Mouse (Mus musculus) heart, embryonic 16.5 days (tissue): ENCODE measurements around the gene Emp2. TPM values are rescaled to one million over a fixed set of nuclear protein-coding genes. Genes with fewer than 3 reads are reported as not detected.

Experiments
- ATAC-seq: fragments of 200-750 bp; cut with Nextera tagmentation; replicated peaks from 2 replicates; pipeline ENCODE4 v1.8.0; 2017; ENCODE audit warnings: moderate number of reproducible peaks; ENCODE audit not compliant: insufficient read depth, low FRiP score; ENCODE audit errors: extremely low read depth
- H3K27ac ChIP-seq: fragments of 300-500 bp; sonication (generic); 2 replicates; pipeline ENCODE4 v1.5.1; 2014; ENCODE audit warnings: mild to moderate bottlenecking, low read length, control low read depth, moderate library complexity
- H3K27me3 ChIP-seq: fragments of 300-500 bp; sonication (generic); 2 replicates; pipeline ENCODE4 v1.6.1; 2014; ENCODE audit warnings: low read length, mixed read lengths; ENCODE audit not compliant: control insufficient read depth, insufficient read depth
- H3K36me3 ChIP-seq: fragments of 300-500 bp; sonication (generic); 2 replicates; pipeline ENCODE4 v1.6.1; 2014; ENCODE audit not compliant: control insufficient read depth, insufficient read depth
- H3K4me1 ChIP-seq: fragments of 300-500 bp; sonication (generic); 2 replicates; pipeline ENCODE4 v1.6.1; 2014; ENCODE audit warnings: low read length, mixed read lengths; ENCODE audit not compliant: control insufficient read depth, insufficient read depth
- H3K4me2 ChIP-seq: fragments of 300-500 bp; sonication (generic); 2 replicates; pipeline ENCODE4 v1.6.1; 2014; ENCODE audit warnings: low read depth, mild to moderate bottlenecking, control low read depth, low read length
- H3K4me3 ChIP-seq: fragments of 300-500 bp; sonication (generic); 2 replicates; pipeline ENCODE4 v1.5.1; 2014; ENCODE audit warnings: mild to moderate bottlenecking, control low read depth, low read length
- H3K9ac ChIP-seq: fragments of 300-500 bp; sonication (generic); 2 replicates; pipeline ENCODE4 v1.6.1; 2014; ENCODE audit warnings: low read length, control low read depth
- H3K9me3 ChIP-seq: fragments of 300-500 bp; sonication (generic); replicated peaks from 2 replicates; pipeline ENCODE4 v1.6.1; 2016; ENCODE audit warnings: low read length; ENCODE audit not compliant: control insufficient read depth
- WGBS: fragments of 180-500 bp; shearing (Covaris S2); extraction: QIAGEN DNeasy Blood & Tissue Kit; methylation state at CpG from one replicate; pipeline ENCODE4 v1.1.7; 2014; 5-methylcytosine and 5-hydroxymethylcytosine counted together
- polyA plus RNA-seq: library from polyadenylated mRNA; unstranded; fragments of >200 nt; fragmentation: Nextera tagmentation; extraction: Ambion mirVana; gene quantifications from 2 replicates; pipeline ENCODE4 v1.2.1, GENCODE M21; 2015

The Emp2 gene
- polyA plus RNA-seq, 1 experiment from 2014 or later = 56.9 TPM

- Histone ChIP-seq H3K4me1 (peaks cover 16% of the 10 kb centered on the region; the same call in 1 of the 2 replicates), H3K27ac (no peak overlapping the region), H3K27me3 (no peaks in the 10 kb centered on the region), H3K9ac (no peak overlapping the region), H3K4me2 (no peak overlapping the region), H3K4me3 (no peak overlapping the region), H3K36me3 (no peaks in the 10 kb centered on the region), H3K9me3 (peaks cover 2% of the 10 kb centered on the region; the same call in 1 of the 2 replicates)
- WGBS = 67% methylated on average over 4 of the region's 4 CpGs
- no peak for ATAC-seq
Measured at GRCm38 (mm10) chr16:10341110-10341509, 27.3 kb upstream of the Emp2 start.

- H3K4me1 ChIP-seq = peaks cover 16% of the 10 kb centered on the region; the same call in 1 of the 2 replicates
- no peak overlapping the region for H3K9ac ChIP-seq
- no peak overlapping the region for H3K27ac ChIP-seq
- no peaks in the 10 kb centered on the region for H3K36me3 ChIP-seq
- H3K9me3 ChIP-seq = peaks cover 2% of the 10 kb centered on the region; the same call in 1 of the 2 replicates
- no peaks in the 10 kb centered on the region for H3K27me3 ChIP-seq
- ATAC-seq = no peak
- H3K4me2 ChIP-seq = no peak overlapping the region
- no peak overlapping the region for H3K4me3 ChIP-seq
- WGBS = 90% methylated on average over 10 of the region's 10 CpGs
Measured at GRCm38 (mm10) chr16:10339930-10340329, 26.2 kb upstream of the Emp2 start.

GRCm38 (mm10) chr16:10338601-10339000 lies 24.8 kb upstream of the Emp2 start:
- Histone ChIP-seq H3K27me3 (no peaks in the 10 kb centered on the region), H3K4me2 (no peak overlapping the region)
- ATAC-seq = no peak

GRCm38 (mm10) chr16:10337422-10338197 lies 23.8 kb upstream of the Emp2 start:
- 48% methylated on average over 13 of the region's 13 CpGs for WGBS
- H3K4me2 ChIP-seq = no peak overlapping the region
- H3K36me3 ChIP-seq = no peaks in the 10 kb centered on the region
- peak; percentile 87 for ATAC-seq
- no peak overlapping the region for H3K9ac ChIP-seq
- H3K4me1 ChIP-seq = peaks cover 16% of the 10 kb centered on the region; the same call in 1 of the 2 replicates
- peak overlapping the region; percentile 71 for H3K27ac ChIP-seq
- no peaks in the 10 kb centered on the region for H3K27me3 ChIP-seq
- peaks cover 2% of the 10 kb centered on the region; the same call in 1 of the 2 replicates for H3K9me3 ChIP-seq
- no peak overlapping the region for H3K4me3 ChIP-seq

More at GRCm38 (mm10) chr16:10338601-10339000, 24.8 kb upstream of the Emp2 start:
- WGBS = 70% methylated on average over 5 of the region's 5 CpGs
- H3K9me3 ChIP-seq = peaks cover 2% of the 10 kb centered on the region; the same call in 1 of the 2 replicates
- no peaks in the 10 kb centered on the region for H3K36me3 ChIP-seq
- peak overlapping the region; percentile 71 for H3K27ac ChIP-seq
- no peak overlapping the region for H3K4me3 ChIP-seq
- H3K9ac ChIP-seq = no peak overlapping the region
- H3K4me1 ChIP-seq = peaks cover 16% of the 10 kb centered on the region; the same call in 1 of the 2 replicates

- Histone ChIP-seq H3K4me3 (no peak overlapping the region), H3K9me3 (peaks cover 2% of the 10 kb centered on the region; the same call in 1 of the 2 replicates), H3K4me2 (no peak overlapping the region), H3K4me1 (peaks cover 16% of the 10 kb centered on the region; the same call in 1 of the 2 replicates), H3K36me3 (no peaks in the 10 kb centered on the region), H3K27me3 (no peaks in the 10 kb centered on the region), H3K27ac (peak overlapping the region; percentile 71), H3K9ac (no peak overlapping the region)
- ATAC-seq = no peak
- WGBS = 88% methylated on average over 19 of the region's 19 CpGs
Measured at GRCm38 (mm10) chr16:10336454-10337421, 23.0 kb upstream of the Emp2 start.

GRCm38 (mm10) chr16:10335953-10336352 lies 22.2 kb upstream of the Emp2 start:
- H3K9me3 ChIP-seq = peaks cover 2% of the 10 kb centered on the region; the same call in 1 of the 2 replicates
- no peak overlapping the region for H3K4me2 ChIP-seq
- no peak overlapping the region for H3K9ac ChIP-seq
- no peak for ATAC-seq
- no peak overlapping the region for H3K27ac ChIP-seq
- WGBS = 75% methylated on average over 2 of the region's 2 CpGs
- no peaks in the 10 kb centered on the region for H3K36me3 ChIP-seq
- peaks cover 10% of the 10 kb centered on the region; the same call in 1 of the 2 replicates for H3K4me1 ChIP-seq
- no peaks in the 10 kb centered on the region for H3K27me3 ChIP-seq
- no peak overlapping the region for H3K4me3 ChIP-seq

GRCm38 (mm10) chr16:10332732-10333131 lies 19.0 kb upstream of the Emp2 start:
- peaks cover 7% of the 10 kb centered on the region; the same call in 1 of the 2 replicates for H3K4me1 ChIP-seq
- H3K9ac ChIP-seq = no peak overlapping the region
- no peak overlapping the region for H3K4me2 ChIP-seq
- H3K4me3 ChIP-seq = no peak overlapping the region
- no peaks in the 10 kb centered on the region for H3K27me3 ChIP-seq
- no peaks in the 10 kb centered on the region for H3K9me3 ChIP-seq
- no peak for ATAC-seq
- no peaks in the 10 kb centered on the region for H3K36me3 ChIP-seq
- no peak overlapping the region for H3K27ac ChIP-seq
- 47% methylated on average over 7 of the region's 7 CpGs for WGBS

- no peak overlapping the region for H3K27ac ChIP-seq
- H3K4me1 ChIP-seq = no peaks in the 10 kb centered on the region
- no peaks in the 10 kb centered on the region for H3K9me3 ChIP-seq
- H3K27me3 ChIP-seq = no peaks in the 10 kb centered on the region
- no peaks in the 10 kb centered on the region for H3K36me3 ChIP-seq
- no peak overlapping the region for H3K9ac ChIP-seq
- no peak overlapping the region for H3K4me3 ChIP-seq
- 72% methylated on average over 12 of the region's 12 CpGs for WGBS
- H3K4me2 ChIP-seq = no peak overlapping the region
- no peak for ATAC-seq
Measured at GRCm38 (mm10) chr16:10330586-10331495, 17.1 kb upstream of the Emp2 start.
